Mouse (Mus musculus) lung, postnatal 10 days (tissue): Measurements from ENCODE around the gene Vmn1r46.
"Not testable (repeated sequence)": the region's sequence is repeated elsewhere in the genome, so short reads cannot be mapped to it uniquely, and the experiment has no call there.

ENCODE experiments used
- DNase-seq: peaks from one replicate; pipeline ENCODE4 v3.0.0; 2021

The Vmn1r46 gene

GRCm38 (mm10) chr6:89969013-89969412, at the start of gene Vmn1r46:
TSS of gene Vmn1r46 (plus strand) at chr6:89969313.
- no peak for DNase-seq

GRCm38 (mm10) chr6:89940498-89940897, 28.6 kb upstream of the Vmn1r46 start, which contains the start of gene Vmn1r45:
TSS of gene Vmn1r45 (minus strand) at chr6:89940598.
- DNase-seq, result not testable (repeated sequence)

DNA sequence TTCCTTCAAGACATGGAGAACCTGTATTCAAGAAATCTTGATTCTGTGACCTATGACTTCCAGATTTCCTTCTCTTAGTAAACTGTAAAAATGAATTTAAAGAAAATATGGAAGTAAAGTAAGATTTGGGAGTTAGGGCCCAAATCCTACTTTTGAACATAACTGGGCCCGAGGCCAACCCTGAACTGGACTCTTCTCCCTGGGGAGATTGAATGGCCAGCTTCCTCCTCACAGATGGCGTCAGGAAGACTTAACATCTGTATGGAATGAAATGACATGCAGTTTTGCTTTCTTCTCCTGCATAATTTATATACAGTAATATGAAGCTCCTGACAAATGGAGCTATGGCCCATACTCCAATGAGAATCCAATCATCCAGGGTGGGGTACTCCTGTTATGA, 28.2 kb upstream of the Vmn1r46 start:
- DNase-seq, result no peak

- no peak for DNase-seq
These were observed 15.6 kb upstream of the Vmn1r46 start for GRCm38 (mm10) chr6:89953556-89953955.

DNA sequence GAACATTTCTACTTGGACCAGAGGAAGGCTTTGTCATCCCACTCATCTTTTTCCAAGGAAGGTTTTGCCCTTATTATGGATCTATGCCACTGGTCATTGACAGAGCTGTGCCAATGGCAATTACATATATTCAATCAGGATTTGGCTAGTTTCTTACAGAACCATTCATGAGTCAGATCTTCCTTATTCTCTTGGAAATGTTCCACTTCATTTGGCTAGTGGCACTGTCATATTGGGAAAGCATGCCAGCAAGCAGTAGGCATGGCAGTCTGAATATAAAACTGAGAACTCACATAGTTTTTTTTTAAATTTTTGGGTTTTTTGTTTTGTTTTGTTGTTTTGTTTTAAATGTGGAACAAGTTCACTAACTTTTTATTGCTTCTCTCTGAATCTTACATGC, 2.8 kb upstream of the Vmn1r46 start:
- no peak for DNase-seq

DNA sequence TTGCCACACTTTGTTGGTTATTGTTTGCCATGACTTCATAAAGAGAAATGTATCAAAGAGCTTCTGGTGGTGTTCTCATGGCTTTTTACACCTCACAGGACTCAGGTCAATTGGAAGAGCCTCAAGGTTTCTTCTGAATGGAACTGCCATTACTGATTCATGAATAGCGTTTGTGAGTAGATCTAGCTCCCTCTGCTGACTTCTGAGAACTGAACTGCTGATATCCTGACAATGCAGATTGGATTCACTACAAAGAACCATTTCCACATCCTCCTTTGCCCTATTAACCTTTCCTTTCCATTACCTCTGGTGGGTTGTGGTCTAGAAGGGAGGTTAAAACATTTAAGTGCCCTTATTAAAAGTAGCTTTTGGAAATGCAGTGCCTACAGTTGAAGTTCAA, 16.9 kb downstream of the Vmn1r46 start:
- DNase-seq, result no peak

GRCm38 (mm10) chr6:90015847-90016246, 46.7 kb downstream of the Vmn1r46 start, which contains the start of gene Vmn1r47:
TSS of gene Vmn1r47 (plus strand) at chr6:90016147.
- not testable (repeated sequence) for DNase-seq
